Comparison of ENCODE assay signal across 8 mouse cellular contexts in genomic region chr19:43753226-43753835, GRCm38 (mm10). TPM values are rescaled to one million over a fixed set of nuclear protein-coding genes. Genes with fewer than 3 reads are reported as not detected.
A peak's percentile ranks its signal among the peaks of the same experiment; 100 is the strongest.
DNase-seq lines count a peak whose midpoint lies in the region; TF ChIP-seq lines count a peak whose summit lies in the region.

No protein-coding gene starts in this region.

- H3K36me3 ChIP-seq in macrophage (ENCODE audit: inconsistent target): peaks cover 15% of the 10 kb centered on the region

- peak overlapping the region; percentile 93 for H3K4me3 ChIP-seq in gastrocnemius, adult 2 months
- H3K4me3 ChIP-seq in left cerebral cortex, adult 2 months: peak overlapping the region; percentile 85
- H3K4me3 ChIP-seq in macrophage (ENCODE audit: inconsistent target): peak overlapping the region; percentile 46

- peak; percentile 85 for TF ChIP-seq CTCF in gastrocnemius, adult 2 months (IDR thresholded peaks at IDR 0.05)
- peak; percentile 70 for TF ChIP-seq CTCF in left cerebral cortex, adult 2 months (IDR thresholded peaks at IDR 0.05)

- peak; percentile 94 for DNase-seq in adipocyte (ENCODE audit: low spot score)
- DNase-seq in cerebellum, postnatal 4 days (ENCODE audit: low spot score in 2 of 2): peak; percentile 70 to 90
- peak; percentile 95 for DNase-seq in gastrocnemius, adult 2 months
- peak; percentile 41 for DNase-seq in hindlimb bud, embryonic 11.5 days (ENCODE audit: extremely low spot score, low read depth, low spot score)
- peak; percentile 86 for DNase-seq in left cerebral cortex, adult 2 months (ENCODE audit: extremely low spot score in 1 of 2, low spot score in 2 of 2)
- DNase-seq in right cerebral cortex, postnatal 10 days (ENCODE audit: low spot score in 2 of 2): peak; percentile 91
- peak; percentile 91 for DNase-seq in urinary bladder, postnatal 14 days (ENCODE audit: low spot score)

- H3K79me2 ChIP-seq in macrophage (ENCODE audit: inconsistent target): peaks cover 18% of the 10 kb centered on the region

- intact Hi-C loops in gastrocnemius, adult 2 months (cut with DNase I): loop anchor here (1.0 to 2.0 kb wide), 2 partner anchors 65 to 223 kb away; partner anchors contain the start of gene Entpd7
- intact Hi-C loops in left cerebral cortex, adult 2 months (cut with DNase I): loop anchor here (2.0 to 10.0 kb wide), 4 partner anchors 79 to 381 kb away; partner anchors contain the start of genes Chuk, Cwf19l1 and Slc25a28

- peak overlapping the region; percentile 97 for H3K27ac ChIP-seq in gastrocnemius, adult 2 months
- H3K27ac ChIP-seq in left cerebral cortex, adult 2 months: peak overlapping the region; percentile 92
- H3K27ac ChIP-seq in macrophage: peak overlapping the region; percentile 33

- 3% methylated on average over 24 of the region's 24 CpGs for WGBS in macrophage (ENCODE audit: missing documents)

RNA-seq across cellular contexts. Expression of gene Cox15, which starts 0.5 kb away (rescaled TPM):
- 10 to 100 TPM; 14.9 to 17.8 TPM for total RNA-seq in gastrocnemius, adult 2 months (2021)
- total RNA-seq in left cerebral cortex, adult 2 months (2021): 10 to 100 TPM; 13.9 to 15.5 TPM
- total RNA-seq in macrophage (2018; cell fraction: chromatin; rRNA removed): 10 to 100 TPM in 20 of 26 experiments, 1 to 10 TPM in 6; 2.3 to 27.7 (median 16.0) TPM
- total RNA-seq in macrophage (2018; cell fraction: cytosol; rRNA removed): 10 to 100 TPM; 11.0 to 21.2 (median 18.0) TPM
- 10 to 100 TPM in 21 of 26 experiments, 1 to 10 TPM in 5; 6.3 to 24.0 (median 16.4) TPM for total RNA-seq in macrophage (2018; cell fraction: nucleus; rRNA removed)
- 14.3 to 15.8 TPM (median 15.3 TPM) in 3 replicates for polyA plus RNA-seq in macrophage (2018)

RNA-seq across cellular contexts. Expression of gene Cutc, which starts 0.5 kb away (rescaled TPM):
- 10 to 100 TPM; 16.5 to 17.6 TPM for total RNA-seq in gastrocnemius, adult 2 months (2021)
- 1 to 10 TPM; 6.1 to 6.9 TPM for total RNA-seq in left cerebral cortex, adult 2 months (2021)
- 10 to 100 TPM in 11 of 26 experiments, 1 to 10 TPM in 15; 2.7 to 23.5 (median 9.5) TPM for total RNA-seq in macrophage (2018; cell fraction: chromatin; rRNA removed)
- 10 to 100 TPM; 12.9 to 28.2 (median 20.6) TPM for total RNA-seq in macrophage (2018; cell fraction: cytosol; rRNA removed)
- 10 to 100 TPM in 15 of 26 experiments, 1 to 10 TPM in 11; 5.2 to 18.8 (median 10.9) TPM for total RNA-seq in macrophage (2018; cell fraction: nucleus; rRNA removed)
- 15.4 to 18.3 TPM (median 16.2 TPM) in 3 replicates for polyA plus RNA-seq in macrophage (2018)

RNA-seq across cellular contexts. Expression of gene Abcc2, which starts 28.7 kb away (rescaled TPM):
- not detected for total RNA-seq in gastrocnemius, adult 2 months (2021)
- under 1 TPM; 0.23 to 0.25 TPM for total RNA-seq in left cerebral cortex, adult 2 months (2021)
- 1 to 10 TPM in 5 of 26 experiments, under 1 TPM in 12, not detected in 9; 0.06 to 4.8 (median 0.53) TPM for total RNA-seq in macrophage (2018; cell fraction: chromatin; rRNA removed)
- under 1 TPM in 17 of 26 experiments, not detected in 9; under 0.01 to 0.28 (median 0.07) TPM for total RNA-seq in macrophage (2018; cell fraction: cytosol; rRNA removed)
- under 1 TPM in 19 of 26 experiments, not detected in 7; 0.05 to 0.52 (median 0.17) TPM for total RNA-seq in macrophage (2018; cell fraction: nucleus; rRNA removed)
- polyA plus RNA-seq in macrophage (2018): 0.04 TPM in 2 of 3 replicates, not detected in the other

Comparison
In these comparisons a context has a peak if more than half of its experiments do, and no peak if none do; other contexts are left out.
1. Peak in every context shown above with its lines: DNase-seq, H3K4me3 ChIP-seq and H3K27ac ChIP-seq.
2. DNase-seq: peak in every context shown above with its lines; median percentile 95 in gastrocnemius, adult 2 months; 94 in adipocyte; 91 in right cerebral cortex, postnatal 10 days; 91 in urinary bladder, postnatal 14 days; 86 in left cerebral cortex, adult 2 months; 80 in cerebellum, postnatal 4 days; 41 in hindlimb bud, embryonic 11.5 days.
3. H3K27ac ChIP-seq: peak in every context shown above with its lines; median percentile 97 in gastrocnemius, adult 2 months; 92 in left cerebral cortex, adult 2 months; 33 in macrophage.